Mouse (Mus musculus): ENCODE measurements around the gene Fndc5. TPM values are rescaled to one million over a fixed set of nuclear protein-coding genes. Genes with fewer than 3 reads are reported as not detected.

The Fndc5 gene
- polyA plus RNA-seq, 1 experiment from 2014 or later: 24.4 TPM

Other genes starting within 250 kb of the Fndc5 start
- gene Azin2, start 174.6 kb upstream of the Fndc5 start, polyA plus RNA-seq (2015; fragmentation: Nextera tagmentation; extraction: Ambion mirVana): 14.3 and 16.9 TPM in 2 replicates
- gene Ak2, start 145.0 kb upstream of the Fndc5 start, polyA plus RNA-seq (2015; fragmentation: Nextera tagmentation; extraction: Ambion mirVana): 89.3 and 92.9 TPM in 2 replicates
- gene Rnf19b, start 78.7 kb upstream of the Fndc5 start, polyA plus RNA-seq (2015; fragmentation: Nextera tagmentation; extraction: Ambion mirVana): 22.4 and 25.7 TPM in 2 replicates
- 0.39 TPM in 1 of 2 replicates, not detected in the other for gene Tmem54, start 31.5 kb upstream of the Fndc5 start, polyA plus RNA-seq (2015; fragmentation: Nextera tagmentation; extraction: Ambion mirVana)
- 50.3 and 55.8 TPM in 2 replicates for gene Hpca, start 15.0 kb upstream of the Fndc5 start, polyA plus RNA-seq (2015; fragmentation: Nextera tagmentation; extraction: Ambion mirVana)
- gene S100pbp, start 52.7 kb downstream of the Fndc5 start, polyA plus RNA-seq (2015; fragmentation: Nextera tagmentation; extraction: Ambion mirVana): 15.8 and 19.9 TPM in 2 replicates
- 106 and 108 TPM in 2 replicates for gene Yars, start 52.8 kb downstream of the Fndc5 start, polyA plus RNA-seq (2015; fragmentation: Nextera tagmentation; extraction: Ambion mirVana)
- 7.5 and 10.3 TPM in 2 replicates for gene C77080, start 124.4 kb downstream of the Fndc5 start, polyA plus RNA-seq (2015; fragmentation: Nextera tagmentation; extraction: Ambion mirVana)
- gene Sync, start 150.6 kb downstream of the Fndc5 start, polyA plus RNA-seq (2015; fragmentation: Nextera tagmentation; extraction: Ambion mirVana): 3.2 and 3.4 TPM in 2 replicates
- gene Rbbp4, start 198.4 kb downstream of the Fndc5 start, polyA plus RNA-seq (2015; fragmentation: Nextera tagmentation; extraction: Ambion mirVana): 344 and 395 TPM in 2 replicates
- 24.9 and 28.2 TPM in 2 replicates for gene Zbtb8os, start 198.7 kb downstream of the Fndc5 start, polyA plus RNA-seq (2015; fragmentation: Nextera tagmentation; extraction: Ambion mirVana)
- gene Zbtb8a, start 241.1 kb downstream of the Fndc5 start, polyA plus RNA-seq (2015; fragmentation: Nextera tagmentation; extraction: Ambion mirVana): 18.5 and 20.4 TPM in 2 replicates